Mouse (Mus musculus) frontal cortex, adult 2 months (tissue): ENCODE measurements around the gene Shcbp1l. TPM values are rescaled to one million over a fixed set of nuclear protein-coding genes. Genes with fewer than 3 reads are reported as not detected.
"Not testable (repeated sequence)": the region's sequence is repeated elsewhere in the genome, so short reads cannot be mapped to it uniquely, and the experiment has no call there.

ENCODE experiments used
- DNase-seq, 2 experiments: peaks; one replicate each; pipeline ENCODE4 v3.0.0; 2022; ENCODE audit warnings: low spot score in 1 of 2; ENCODE audit errors: extremely low spot score in 1 of 2
- polyA plus RNA-seq: library from polyadenylated mRNA; depleted of rRNA; stranded (reverse); fragments of >200 nt; gene quantifications from 2 replicates; pipeline ENCODE4 v1.2.3, GENCODE M21; 2012; rRNA removed

Shcbp1l gene
- polyA plus RNA-seq, 1 experiment, result 4.0 TPM

DNA sequence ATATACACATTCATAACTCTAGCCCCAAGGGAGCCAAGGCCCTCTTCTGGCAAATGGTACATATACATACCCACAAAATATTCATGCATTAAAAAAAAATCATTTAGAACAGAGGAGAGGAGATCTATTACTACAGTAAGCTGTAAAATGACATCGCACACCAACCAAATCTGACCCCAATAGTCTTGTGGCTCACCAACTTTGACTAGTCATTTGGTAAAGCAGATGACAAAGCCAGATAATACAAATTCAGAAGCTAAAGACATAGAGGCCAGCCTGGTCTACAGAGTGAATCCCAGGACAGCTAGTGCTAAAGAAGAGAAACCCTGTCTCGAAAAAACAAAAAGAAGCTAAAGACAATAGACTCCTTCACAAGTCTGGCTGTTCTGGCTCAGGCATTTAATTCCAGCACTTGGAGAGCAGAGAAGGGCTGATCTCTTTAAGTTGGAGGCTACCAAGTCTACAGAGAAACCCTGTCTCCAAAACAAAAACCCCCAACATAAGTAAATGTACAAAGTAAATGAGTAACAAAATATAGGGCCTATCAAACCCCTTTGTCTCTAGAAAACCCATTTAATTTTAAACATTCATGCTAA, 60.3 kb downstream of the Shcbp1l start:
- DNase-seq, result no peak

DNA sequence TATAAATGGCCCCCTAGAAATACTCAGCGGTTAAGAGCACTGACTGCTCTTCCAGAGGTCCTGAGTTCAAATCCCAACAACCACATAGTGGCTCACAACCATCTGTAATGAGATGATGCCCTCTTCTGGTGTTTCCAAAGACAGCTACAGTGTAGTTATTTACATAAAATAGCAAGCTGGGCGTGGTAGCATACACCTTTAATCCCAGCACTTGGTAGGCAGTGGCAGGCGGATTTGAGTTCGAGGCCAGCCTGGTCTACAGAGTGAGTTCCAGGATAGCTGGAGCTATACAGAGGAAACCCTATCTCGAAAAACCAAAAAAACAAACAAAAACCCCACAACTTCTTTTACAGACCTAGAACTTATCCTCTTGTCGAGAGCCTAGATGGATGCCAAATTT, 61.2 kb downstream of the Shcbp1l start:
- not testable (repeated sequence) for DNase-seq

DNA sequence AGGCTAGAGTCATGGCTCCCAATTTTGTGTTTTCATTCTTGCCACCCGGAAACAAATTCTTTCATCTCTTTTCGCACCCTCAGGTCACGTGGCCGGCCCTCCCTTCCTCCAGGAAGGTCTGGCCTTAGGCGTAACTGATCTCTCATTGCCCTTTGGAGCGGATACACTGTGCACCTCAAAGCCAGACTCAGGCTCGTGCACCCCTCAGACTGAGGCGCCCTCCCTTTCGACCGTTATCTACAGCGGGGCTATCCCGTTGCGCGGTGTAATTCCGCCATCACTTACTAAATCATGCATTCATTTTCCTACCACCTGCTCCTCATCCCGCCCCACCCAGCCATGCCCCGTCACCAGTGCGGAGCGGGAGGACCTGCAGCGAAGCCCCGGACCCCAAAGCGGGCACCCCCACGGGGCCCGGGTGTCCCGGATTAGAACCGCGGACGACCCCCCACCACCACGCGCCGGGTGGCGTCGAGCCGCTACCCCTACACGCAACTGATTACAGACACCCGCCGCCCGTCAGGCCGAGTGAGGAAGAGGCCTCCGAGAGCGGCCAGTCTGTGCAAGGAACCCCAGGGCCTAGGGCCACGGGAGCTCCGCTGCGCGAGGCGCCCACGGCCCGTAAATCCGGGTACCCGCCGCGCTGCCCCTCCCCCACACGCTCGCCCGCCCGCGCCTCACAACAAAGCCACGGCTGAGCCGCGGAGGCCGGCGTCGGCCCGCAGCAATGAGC, 62.0 kb downstream of the Shcbp1l start:
- DNase-seq, result peak in 1 of 2 experiments; percentile 38

DNA sequence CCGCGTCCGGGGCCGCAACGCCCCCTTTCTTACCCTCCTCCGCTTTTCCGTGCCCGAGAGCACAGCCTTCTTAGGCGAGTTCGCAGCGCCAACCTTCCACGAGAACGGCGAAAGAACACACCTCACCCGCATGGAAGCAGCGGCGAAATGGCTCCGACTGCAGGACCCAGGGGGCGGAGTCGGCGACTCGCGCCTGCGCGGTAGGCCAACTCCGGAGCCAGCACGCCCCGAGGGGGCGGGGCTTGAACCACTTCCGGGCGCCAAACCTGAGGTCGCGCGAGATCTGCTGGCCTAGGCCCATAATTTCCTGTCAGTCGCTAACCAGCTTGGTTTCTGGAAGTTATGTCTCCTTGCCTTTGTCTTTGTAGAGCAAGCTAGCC, 62.5 kb downstream of the Shcbp1l start, which contains the start of gene Dhx9:
TSS of gene Dhx9 (minus strand) at position 161 of the 380 bp plus-strand sequence.
- peak; percentile 93 to 99 for DNase-seq

DNA sequence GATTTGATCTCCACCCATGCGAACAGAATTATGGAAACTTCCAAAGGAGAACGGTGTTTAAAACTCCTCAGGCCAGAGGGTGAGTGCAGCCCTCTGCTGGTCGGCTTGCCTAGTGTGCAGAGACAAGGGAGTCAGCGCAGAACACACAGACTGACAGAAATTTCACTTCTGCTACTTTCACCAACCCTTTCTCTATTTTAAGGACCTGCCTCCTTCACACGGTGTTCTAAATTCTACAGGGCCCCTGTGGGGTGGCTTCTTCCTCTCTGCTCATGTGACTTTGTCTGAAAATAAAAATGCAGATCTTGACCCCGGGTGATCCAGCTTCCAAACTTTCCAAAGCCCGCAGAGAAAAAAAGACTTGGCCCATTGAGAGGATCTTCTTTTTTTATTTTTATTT, 64.2 kb downstream of the Shcbp1l start:
- no peak for DNase-seq

DNA sequence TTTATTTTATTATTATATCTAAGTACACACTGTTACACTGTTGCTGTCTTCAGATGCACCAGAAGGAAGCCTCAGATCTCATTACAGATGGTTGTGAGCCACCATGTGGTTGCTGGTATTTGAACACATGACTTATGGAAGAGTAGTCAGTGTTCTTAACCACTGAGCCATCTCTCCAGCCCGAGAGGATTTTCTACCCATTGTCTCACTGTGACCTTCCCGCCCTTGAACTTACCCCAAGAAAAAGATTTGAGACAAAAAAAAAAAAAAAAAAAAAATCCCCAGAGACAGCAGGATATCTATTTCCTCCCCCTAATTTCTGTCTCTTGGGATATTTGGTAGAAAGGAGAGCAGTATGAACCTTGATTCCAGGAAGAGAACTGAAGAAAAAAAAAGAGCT, 64.6 kb downstream of the Shcbp1l start:
- DNase-seq, result no peak

DNA sequence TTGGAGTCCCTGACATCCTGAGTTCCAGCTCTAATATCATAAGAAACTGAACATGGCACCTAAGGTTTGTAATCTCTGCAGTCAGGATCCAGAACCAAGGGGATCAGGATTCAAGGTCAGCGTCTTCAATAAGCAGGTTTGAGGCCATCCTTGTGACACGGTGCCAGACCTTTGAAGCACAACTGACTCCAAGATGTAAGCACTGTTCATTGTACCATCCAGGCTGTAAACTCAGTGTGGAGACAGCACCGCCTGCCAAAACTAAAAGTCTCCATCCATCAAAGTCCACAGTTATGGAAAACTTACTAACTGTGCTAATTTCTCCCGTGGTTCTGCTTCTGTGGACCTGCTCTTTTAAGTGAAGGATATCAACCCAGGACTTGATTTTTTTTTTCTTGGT, 65.0 kb downstream of the Shcbp1l start:
- no peak for DNase-seq

DNA sequence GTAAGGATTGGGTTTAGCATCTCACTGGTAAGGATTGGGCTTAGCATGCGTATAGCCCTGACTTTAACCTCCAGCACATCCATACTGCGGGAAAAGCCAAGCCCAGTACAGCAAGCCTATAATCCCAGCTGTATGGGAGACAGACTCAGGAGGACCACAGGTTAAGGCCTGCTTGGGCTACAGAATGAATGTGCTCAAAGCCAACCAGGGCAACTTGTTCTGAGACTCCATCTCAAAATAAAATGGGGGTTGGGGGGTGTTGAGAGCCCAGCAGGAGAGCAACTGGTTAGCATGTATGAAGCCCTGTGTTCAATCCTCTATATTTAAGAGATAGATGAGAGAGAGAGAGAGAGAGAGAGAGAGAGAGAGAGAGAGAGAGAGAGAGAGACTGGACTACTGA, 66.4 kb downstream of the Shcbp1l start:
- no peak for DNase-seq

DNA sequence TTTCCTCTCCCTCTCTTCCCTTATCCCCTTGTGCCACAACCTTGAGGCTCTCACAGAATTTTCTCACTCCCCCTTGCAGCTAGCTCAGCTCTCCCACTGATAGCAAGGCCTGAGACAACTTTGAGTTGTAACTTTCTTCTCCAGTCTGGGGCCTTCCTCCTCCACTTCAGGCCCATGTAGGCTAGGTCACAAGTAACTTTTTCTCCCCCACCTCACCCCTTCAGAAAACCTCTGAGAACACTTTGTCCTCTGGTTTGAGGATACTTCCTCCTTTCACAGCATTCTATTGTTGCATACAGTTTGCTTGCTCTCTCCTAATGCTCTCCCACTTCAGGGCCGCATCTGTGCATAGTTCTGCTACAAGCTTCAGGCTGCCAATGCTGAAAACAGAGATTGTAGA, 66.9 kb downstream of the Shcbp1l start:
- no peak for DNase-seq

DNA sequence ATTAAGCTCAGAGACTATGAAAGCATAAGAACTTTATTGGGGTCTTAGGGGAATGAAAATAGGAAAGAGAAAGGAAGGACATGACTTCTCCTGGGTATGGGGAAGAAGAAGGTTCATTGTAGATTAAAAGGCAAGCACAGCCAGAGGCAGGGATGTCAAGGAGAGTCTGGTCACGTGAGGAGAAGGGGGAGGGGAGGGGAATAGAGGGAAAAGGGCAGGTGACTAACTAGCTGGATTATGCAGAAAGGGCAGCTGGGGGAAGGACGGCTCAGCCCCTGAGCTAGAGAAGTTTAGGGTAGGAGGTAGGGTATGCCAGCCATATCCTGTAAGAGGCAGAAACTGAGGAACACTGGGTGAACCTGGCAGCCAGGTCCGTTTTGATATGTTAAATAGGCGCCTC, 68.4 kb downstream of the Shcbp1l start:
- DNase-seq, result no peak

DNA sequence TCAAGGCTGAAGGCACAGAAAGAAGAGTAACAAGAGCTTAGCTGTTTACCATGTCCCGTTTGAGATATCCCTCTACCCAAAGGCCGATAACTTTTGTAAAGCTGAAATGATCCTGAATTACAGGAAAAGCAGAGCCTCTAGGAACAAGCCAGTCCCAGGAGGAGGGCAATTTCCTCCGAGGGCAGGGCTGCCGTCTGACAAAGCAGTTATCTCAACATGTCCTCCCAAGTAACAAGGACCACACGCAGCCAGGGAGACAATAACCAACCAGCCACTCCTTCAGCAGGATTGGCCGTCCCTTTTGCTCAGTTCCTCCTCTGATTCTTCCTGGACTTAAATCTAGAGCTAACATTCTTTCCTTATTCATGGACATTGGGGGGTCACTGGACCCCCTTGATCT, 69.0 kb downstream of the Shcbp1l start:
- no peak for DNase-seq

DNA sequence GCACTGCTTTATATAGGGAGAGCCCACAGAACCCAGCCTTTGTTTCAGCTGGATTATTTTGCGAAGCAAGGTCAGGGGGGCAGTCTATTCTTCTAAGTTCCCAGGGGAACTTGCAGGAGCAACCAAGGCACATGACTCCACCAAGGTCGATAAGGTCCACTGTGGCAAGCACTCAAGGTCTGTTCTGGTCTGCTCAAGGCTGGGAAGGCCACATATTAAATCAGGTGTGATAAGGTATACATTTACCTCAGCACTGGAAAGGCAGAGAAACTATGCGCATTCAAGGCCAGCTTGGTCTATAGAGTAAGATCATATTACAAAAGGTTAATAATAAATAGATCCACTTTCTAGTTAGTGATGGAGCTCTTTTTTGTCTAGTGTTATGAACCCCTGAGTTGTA, 71.1 kb downstream of the Shcbp1l start:
- no peak for DNase-seq

DNA sequence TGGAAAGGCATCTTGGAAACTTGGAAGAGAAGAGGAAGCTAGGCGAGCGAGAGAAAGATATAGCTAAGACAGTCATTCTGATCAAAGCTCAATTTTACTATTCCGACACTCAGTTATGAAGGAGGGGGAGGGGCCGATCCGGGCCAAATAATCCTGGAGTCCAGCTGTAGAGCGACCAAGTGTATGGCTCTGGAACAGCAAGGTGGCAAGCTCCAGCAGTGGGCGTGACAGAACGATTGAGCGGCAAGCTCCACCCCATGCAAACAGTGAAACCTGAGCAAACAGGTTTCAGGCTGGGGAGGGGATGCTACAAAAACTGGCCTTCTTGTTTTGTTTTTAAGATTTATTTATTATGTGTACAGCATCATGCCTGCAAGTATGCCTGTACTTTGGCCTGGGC, 75.1 kb downstream of the Shcbp1l start:
- no peak for DNase-seq

DNA sequence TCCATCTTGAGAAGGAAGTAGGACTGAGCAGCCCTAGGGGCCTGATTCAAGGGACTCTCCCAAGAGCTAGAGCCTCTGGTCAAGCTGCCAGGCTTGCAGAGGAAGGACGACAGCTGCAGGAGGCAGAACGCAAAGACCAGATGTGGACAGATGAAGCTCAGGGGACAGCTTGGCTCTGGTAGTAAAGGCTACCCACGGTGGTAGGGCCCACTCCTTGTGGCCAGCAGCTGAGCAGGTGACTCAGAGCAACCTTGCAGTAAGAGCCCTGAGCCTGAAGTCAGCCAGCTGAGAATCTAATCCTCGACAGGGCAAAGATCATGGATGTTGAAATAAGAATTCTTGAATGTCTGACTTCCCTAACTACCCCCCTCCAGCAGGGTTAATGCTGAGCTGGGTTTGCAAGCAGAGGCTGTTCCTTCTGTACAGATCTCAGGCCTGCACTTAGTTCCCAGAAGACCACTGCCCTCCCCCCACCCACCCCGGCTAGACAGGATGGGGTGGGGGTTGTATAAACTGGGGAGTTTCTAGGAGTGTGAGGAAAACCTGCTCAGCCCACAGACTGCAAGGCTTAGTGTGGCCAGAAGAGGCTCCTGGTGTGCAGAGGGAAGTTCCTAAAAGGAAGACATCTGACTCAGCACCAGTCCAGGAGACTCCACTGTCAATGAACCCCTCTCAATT, 76.8 kb downstream of the Shcbp1l start:
- DNase-seq, result no peak

Other genes with a start within 250 kb of the Shcbp1l start
- 3.2 and 4.9 TPM in 2 replicates for gene Lamc2, start 238.7 kb upstream of the Shcbp1l start, polyA plus RNA-seq
- 24.4 and 25.8 TPM in 2 replicates for gene Lamc1, start 92.4 kb upstream of the Shcbp1l start, polyA plus RNA-seq
- gene Dhx9, start 62.5 kb downstream of the Shcbp1l start, polyA plus RNA-seq, result 56.1 and 62.4 TPM in 2 replicates
- gene Npl, start 124.9 kb downstream of the Shcbp1l start, polyA plus RNA-seq, result 3.5 and 4.6 TPM in 2 replicates
- 32.9 and 38.2 TPM in 2 replicates for gene Rgs8, start 227.9 kb downstream of the Shcbp1l start, polyA plus RNA-seq